Mouse (Mus musculus) intestine, embryonic 15.5 days (tissue): Measurements from ENCODE around the gene Pdcd6ip. TPM values are rescaled to one million over a fixed set of nuclear protein-coding genes. Genes with fewer than 3 reads are reported as not detected.

Source experiments
- ATAC-seq: fragments of 200-750 bp; cut with Nextera tagmentation; 2 replicates; pipeline ENCODE4 v1.8.0; 2017; ENCODE audit warnings: moderate TSS enrichment, moderate library complexity
- H3K27ac ChIP-seq: fragments of 300-500 bp; sonication (generic); 2 replicates; pipeline ENCODE4 v1.5.1; 2015; ENCODE audit warnings: mild to moderate bottlenecking, inconsistent platforms
- H3K27me3 ChIP-seq: fragments of 300-500 bp; sonication (generic); replicated peaks from 2 replicates; pipeline ENCODE4 v1.6.1; 2015; ENCODE audit warnings: inconsistent platforms
- H3K36me3 ChIP-seq: fragments of 300-500 bp; sonication (generic); 2 replicates; pipeline ENCODE4 v1.6.1; 2015; ENCODE audit warnings: inconsistent platforms
- H3K4me1 ChIP-seq: fragments of 300-500 bp; sonication (generic); replicated peaks from 2 replicates; pipeline ENCODE4 v1.6.1; 2015; ENCODE audit warnings: inconsistent platforms
- H3K4me2 ChIP-seq: fragments of 300-500 bp; sonication (generic); replicated peaks from 2 replicates; pipeline ENCODE4 v1.6.1; 2015; ENCODE audit warnings: mild to moderate bottlenecking, inconsistent platforms
- H3K4me3 ChIP-seq: fragments of 300-500 bp; sonication (generic); replicated peaks from 2 replicates; pipeline ENCODE4 v1.5.1; 2015; ENCODE audit warnings: inconsistent platforms
- H3K9ac ChIP-seq: fragments of 300-500 bp; sonication (generic); 2 replicates; pipeline ENCODE4 v1.6.1; 2015; ENCODE audit warnings: inconsistent platforms
- H3K9me3 ChIP-seq: fragments of 300-500 bp; sonication (generic); 2 replicates; pipeline ENCODE4 v1.6.1; 2016; ENCODE audit warnings: inconsistent platforms
- WGBS: fragments of 180-500 bp; shearing (Covaris S2); methylation state at CpG from one replicate; pipeline ENCODE4 v1.1.7; 2015; 5-methylcytosine and 5-hydroxymethylcytosine counted together
- polyA plus RNA-seq: library from polyadenylated mRNA; unstranded; fragments of >200 nt; fragmentation: Nextera tagmentation; extraction: Ambion mirVana; gene quantifications from 2 replicates; pipeline ENCODE4 v1.2.1, GENCODE M21; 2015

The Pdcd6ip gene
- polyA plus RNA-seq, 1 experiment from 2014 or later, result 104 TPM

- H3K4me2 ChIP-seq, result no peak overlapping the region
- 45% methylated on average over 7 of the region's 7 CpGs for WGBS
- H3K9ac ChIP-seq, result no peak overlapping the region
- no peak overlapping the region for H3K4me3 ChIP-seq
- no peaks in the 10 kb centered on the region for H3K36me3 ChIP-seq
- H3K9me3 ChIP-seq, result no peaks in the 10 kb centered on the region
- ATAC-seq, result no peak
- H3K4me1 ChIP-seq, result no peaks in the 10 kb centered on the region
- no peak overlapping the region for H3K27ac ChIP-seq
- no peaks in the 10 kb centered on the region for H3K27me3 ChIP-seq
Measured at GRCm38 (mm10) chr9:113634986-113635385, 73.1 kb downstream of the Pdcd6ip start.

GRCm38 (mm10) chr9:113633168-113633744, 74.8 kb downstream of the Pdcd6ip start:
- Histone ChIP-seq H3K4me3 (no peak overlapping the region), H3K36me3 (no peaks in the 10 kb centered on the region), H3K27ac (no peak overlapping the region), H3K9ac (no peak overlapping the region), H3K4me2 (no peak overlapping the region), H3K27me3 (no peaks in the 10 kb centered on the region), H3K9me3 (no peaks in the 10 kb centered on the region), H3K4me1 (no peaks in the 10 kb centered on the region)
- no peak for ATAC-seq
- 70% methylated on average over 8 of the region's 8 CpGs for WGBS

DNA sequence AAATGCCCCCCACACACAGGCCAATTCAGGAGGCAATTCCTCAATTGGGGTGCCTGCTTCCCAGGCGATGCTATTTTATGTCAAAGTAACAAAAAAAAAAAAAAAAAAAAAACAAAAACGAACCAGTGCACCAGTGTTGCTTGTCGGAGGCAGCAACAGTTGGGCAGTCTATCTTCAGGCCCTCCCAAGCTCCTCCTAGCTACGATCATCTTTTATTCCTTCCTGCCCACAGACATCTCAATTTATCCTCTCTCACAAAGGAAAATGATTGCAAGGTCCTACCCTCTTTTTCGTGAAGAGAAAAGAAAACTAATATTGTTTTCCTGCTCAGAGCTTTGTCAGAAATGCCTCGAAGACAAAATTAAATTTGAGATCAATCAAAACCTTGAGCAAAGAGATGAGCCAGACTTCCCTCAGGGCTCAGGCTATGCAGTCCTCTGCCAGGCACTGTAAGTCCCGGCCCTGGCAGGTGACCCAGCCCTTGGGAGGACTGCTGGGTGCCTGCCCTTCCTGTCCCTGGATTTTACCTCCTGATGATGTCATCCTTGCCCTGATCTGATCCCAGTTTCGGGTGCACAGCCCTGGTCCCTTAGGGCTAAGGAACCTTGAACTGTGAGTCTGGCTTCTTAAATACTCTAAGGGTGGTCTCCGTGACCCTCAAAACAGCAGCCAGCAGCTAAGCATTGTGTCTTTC, 75.6 kb downstream of the Pdcd6ip start:
- no peak for ATAC-seq
- no peak overlapping the region for H3K9ac ChIP-seq
- H3K36me3 ChIP-seq, result no peaks in the 10 kb centered on the region
- WGBS, result 71% methylated on average over 9 of the region's 9 CpGs
- no peak overlapping the region for H3K4me2 ChIP-seq
- no peak overlapping the region for H3K4me3 ChIP-seq
- no peaks in the 10 kb centered on the region for H3K4me1 ChIP-seq
- H3K27ac ChIP-seq, result no peak overlapping the region
- no peaks in the 10 kb centered on the region for H3K27me3 ChIP-seq
- no peaks in the 10 kb centered on the region for H3K9me3 ChIP-seq

DNA sequence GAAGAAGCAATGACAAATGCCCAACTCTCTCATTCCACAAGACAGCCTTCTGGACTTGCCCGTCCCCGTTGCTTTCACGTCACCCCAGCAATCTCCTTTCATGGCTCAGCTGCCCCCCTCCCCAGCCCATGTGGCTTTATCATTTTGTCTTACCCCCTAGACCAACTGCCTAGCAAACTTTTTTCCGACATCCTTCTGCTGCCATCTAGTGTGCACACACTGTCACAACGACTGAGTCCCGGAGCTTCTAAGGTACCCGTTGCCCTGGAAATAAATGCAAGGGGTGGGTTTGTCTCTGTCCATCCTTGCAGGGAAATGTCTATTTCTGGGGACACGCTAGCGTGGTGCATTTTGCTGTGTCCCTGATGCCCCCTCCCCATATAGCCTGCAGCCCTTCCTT, 78.4 kb downstream of the Pdcd6ip start:
- Histone ChIP-seq H3K36me3 (no peaks in the 10 kb centered on the region), H3K4me3 (no peak overlapping the region), H3K4me1 (no peaks in the 10 kb centered on the region), H3K9ac (no peak overlapping the region), H3K27me3 (no peaks in the 10 kb centered on the region), H3K4me2 (no peak overlapping the region), H3K27ac (no peak overlapping the region), H3K9me3 (no peaks in the 10 kb centered on the region)
- no peak for ATAC-seq
- 13% methylated on average over 9 of the region's 9 CpGs for WGBS

DNA sequence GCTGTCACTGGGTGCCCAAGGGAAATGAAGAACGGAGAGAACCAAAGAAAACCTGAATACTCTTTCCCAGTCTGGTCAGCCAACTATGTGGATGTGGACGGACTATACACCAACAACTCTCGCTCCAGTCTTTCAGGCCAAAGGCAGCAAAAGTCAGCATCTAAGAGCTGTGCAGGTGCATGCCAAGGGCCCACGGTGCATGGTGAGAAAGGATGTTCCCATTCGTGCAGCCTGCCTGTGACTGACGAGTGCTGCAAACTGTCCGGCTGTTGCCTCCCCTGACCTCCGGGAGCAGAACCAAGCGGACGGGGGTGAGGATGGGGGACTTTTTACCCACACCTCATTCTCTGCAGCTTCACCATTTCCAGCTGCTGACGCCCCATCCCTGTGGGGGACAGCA, 78.9 kb downstream of the Pdcd6ip start:
- Histone ChIP-seq H3K4me3 (no peak overlapping the region), H3K9ac (no peak overlapping the region), H3K4me1 (no peaks in the 10 kb centered on the region), H3K4me2 (no peak overlapping the region), H3K36me3 (no peaks in the 10 kb centered on the region), H3K9me3 (no peaks in the 10 kb centered on the region), H3K27ac (no peak overlapping the region), H3K27me3 (no peaks in the 10 kb centered on the region)
- no peak for ATAC-seq
- WGBS, result 85% methylated on average over 11 of the region's 11 CpGs

DNA sequence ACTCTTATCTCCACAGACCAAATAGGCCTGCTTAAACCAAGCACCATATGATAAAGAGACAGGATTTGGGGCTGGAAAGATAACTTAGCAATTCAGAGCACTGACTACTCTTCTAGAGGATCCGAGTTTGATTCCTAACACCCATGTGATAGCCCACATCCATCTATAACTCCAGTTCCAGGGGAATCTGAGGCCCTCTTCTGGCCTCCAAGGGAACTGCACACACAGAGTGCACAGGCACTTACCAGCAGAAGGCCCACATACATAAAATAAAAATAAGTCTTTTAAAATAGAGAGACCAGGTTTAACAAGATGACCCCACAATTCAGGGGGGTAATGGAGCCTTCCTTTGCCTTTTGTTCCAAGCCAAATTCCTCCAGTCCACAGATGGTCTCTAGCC, 79.3 kb downstream of the Pdcd6ip start:
- WGBS, result 88% methylated on average over 1 of the region's 1 CpGs

GRCm38 (mm10) chr9:113626730-113627129, 81.3 kb downstream of the Pdcd6ip start:
- H3K9me3 ChIP-seq, result no peaks in the 10 kb centered on the region

More for the DNA sequence above, 79.3 kb downstream of the Pdcd6ip start:
- no peak overlapping the region for H3K27ac ChIP-seq
- no peaks in the 10 kb centered on the region for H3K9me3 ChIP-seq
- H3K36me3 ChIP-seq, result no peaks in the 10 kb centered on the region
- no peak overlapping the region for H3K9ac ChIP-seq
- no peaks in the 10 kb centered on the region for H3K4me1 ChIP-seq
- H3K4me2 ChIP-seq, result no peak overlapping the region
- H3K4me3 ChIP-seq, result no peak overlapping the region
- no peak for ATAC-seq
- no peaks in the 10 kb centered on the region for H3K27me3 ChIP-seq

DNA sequence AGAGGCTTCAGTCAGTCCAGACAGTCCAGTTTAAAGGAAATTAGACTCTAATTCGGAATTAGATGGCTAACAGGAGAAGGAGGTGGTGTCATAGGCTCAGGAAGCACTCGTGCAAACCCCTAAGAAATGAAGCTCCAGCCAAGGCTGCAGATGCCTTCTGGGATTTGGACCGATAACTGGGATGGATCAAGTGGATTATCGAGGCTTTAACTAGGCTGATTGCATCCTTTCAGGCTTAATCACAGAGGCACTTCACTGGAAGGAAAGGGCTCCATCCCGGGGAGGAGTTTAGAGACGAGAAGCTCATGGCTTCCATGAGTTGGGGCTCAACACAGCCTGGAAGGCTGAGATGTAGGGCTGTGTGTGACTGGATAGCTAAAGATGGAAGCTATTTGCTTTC, 84.0 kb downstream of the Pdcd6ip start:
- H3K36me3 ChIP-seq, result no peaks in the 10 kb centered on the region
- no peak overlapping the region for H3K9ac ChIP-seq
- H3K4me3 ChIP-seq, result no peak overlapping the region
- no peaks in the 10 kb centered on the region for H3K4me1 ChIP-seq
- no peaks in the 10 kb centered on the region for H3K27me3 ChIP-seq
- no peak for ATAC-seq
- no peaks in the 10 kb centered on the region for H3K9me3 ChIP-seq
- 78% methylated on average over 6 of the region's 6 CpGs for WGBS
- no peak overlapping the region for H3K4me2 ChIP-seq
- no peak overlapping the region for H3K27ac ChIP-seq

More at GRCm38 (mm10) chr9:113626730-113627129, 81.3 kb downstream of the Pdcd6ip start:
- WGBS, result 91% methylated on average over 10 of the region's 10 CpGs
- no peak overlapping the region for H3K4me2 ChIP-seq
- H3K36me3 ChIP-seq, result no peaks in the 10 kb centered on the region
- H3K4me3 ChIP-seq, result no peak overlapping the region
- H3K27ac ChIP-seq, result no peak overlapping the region
- ATAC-seq, result no peak
- H3K4me1 ChIP-seq, result no peaks in the 10 kb centered on the region
- H3K9ac ChIP-seq, result no peak overlapping the region
- no peaks in the 10 kb centered on the region for H3K27me3 ChIP-seq

GRCm38 (mm10) chr9:113617081-113617480, 91.0 kb downstream of the Pdcd6ip start:
- H3K27me3 ChIP-seq, result no peaks in the 10 kb centered on the region
- no peaks in the 10 kb centered on the region for H3K36me3 ChIP-seq
- no peak overlapping the region for H3K9ac ChIP-seq
- H3K9me3 ChIP-seq, result no peaks in the 10 kb centered on the region
- H3K27ac ChIP-seq, result no peak overlapping the region
- 78% methylated on average over 6 of the region's 6 CpGs for WGBS
- ATAC-seq, result no peak
- no peak overlapping the region for H3K4me3 ChIP-seq
- H3K4me1 ChIP-seq, result no peaks in the 10 kb centered on the region
- no peak overlapping the region for H3K4me2 ChIP-seq

GRCm38 (mm10) chr9:113610776-113611175, 97.3 kb downstream of the Pdcd6ip start:
- Histone ChIP-seq H3K9ac (no peak overlapping the region), H3K27ac (no peak overlapping the region), H3K27me3 (no peaks in the 10 kb centered on the region), H3K36me3 (no peaks in the 10 kb centered on the region), H3K4me1 (no peaks in the 10 kb centered on the region), H3K4me3 (no peak overlapping the region), H3K4me2 (no peak overlapping the region), H3K9me3 (no peaks in the 10 kb centered on the region)
- ATAC-seq, result no peak
- 40% methylated on average over 7 of the region's 7 CpGs for WGBS

DNA sequence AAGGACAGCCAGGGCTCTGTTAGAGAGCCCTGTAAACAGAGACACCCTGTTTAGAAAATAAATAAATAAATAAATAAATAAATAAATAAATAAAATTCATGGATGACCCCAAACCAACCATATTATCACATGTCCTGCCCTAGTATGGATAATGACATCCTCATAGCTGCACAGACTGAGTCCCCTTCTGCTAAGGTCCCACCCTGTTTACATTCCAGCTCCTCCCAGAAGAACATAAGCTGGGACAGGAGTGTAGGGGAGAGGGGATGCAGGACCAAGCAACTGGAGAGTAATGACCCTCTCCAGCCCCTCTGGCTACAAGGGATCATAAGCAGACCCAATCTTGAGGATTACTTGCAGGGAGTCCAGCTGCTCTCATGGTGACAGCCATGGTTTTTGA, 105.9 kb downstream of the Pdcd6ip start:
- H3K4me3 ChIP-seq, result no peak overlapping the region
- H3K27me3 ChIP-seq, result no peaks in the 10 kb centered on the region
- no peak for ATAC-seq
- H3K4me2 ChIP-seq, result no peak overlapping the region
- H3K36me3 ChIP-seq, result no peaks in the 10 kb centered on the region
- H3K27ac ChIP-seq, result no peak overlapping the region
- no peak overlapping the region for H3K9ac ChIP-seq
- no peaks in the 10 kb centered on the region for H3K4me1 ChIP-seq
- H3K9me3 ChIP-seq, result no peaks in the 10 kb centered on the region
